Mouse (Mus musculus) heart, adult 18-20 months (tissue): ENCODE data around the gene Pi4k2a. TPM values are rescaled to one million over a fixed set of nuclear protein-coding genes. Genes with fewer than 3 reads are reported as not detected.
A peak's percentile ranks its signal among the peaks of the same experiment; 100 is the strongest.

Source experiments
- DNase-seq, 2 experiments: peaks; one replicate each; pipeline ENCODE4 v3.0.0; 2021 to 2022; ENCODE audit warnings: mixed read lengths in 1 of 2
- total RNA-seq, 2 experiments: library from RNA; stranded (reverse); gene quantifications; 2 replicates each; pipeline ENCODE4 v1.2.3; 2021

Pi4k2a gene
- total RNA-seq, 2 experiments from 2014 or later: 18.2 to 19.3 TPM

GRCm38 (mm10) chr19:42164188-42164587 is 73.9 kb downstream of the Pi4k2a start:
- DNase-seq: no peak

DNA sequence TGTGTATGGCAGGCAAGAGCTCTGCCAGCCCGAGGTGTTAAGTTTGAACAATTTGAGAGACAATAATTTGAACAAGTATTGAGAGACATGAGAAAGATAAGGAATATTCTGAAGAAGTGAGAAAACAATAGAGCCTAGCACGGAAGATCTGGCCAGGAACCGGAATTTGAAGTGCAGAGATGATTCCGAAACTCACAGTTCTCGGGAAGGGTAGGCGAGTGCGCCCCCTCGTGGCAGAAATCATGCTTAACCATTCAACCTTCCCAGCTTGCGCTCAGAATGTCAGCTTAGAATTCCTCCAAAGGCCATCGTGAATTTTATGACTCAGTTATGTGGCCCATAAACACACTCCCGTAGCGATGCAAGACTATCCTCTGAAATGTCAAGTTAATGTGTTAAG is 75.9 kb downstream of the Pi4k2a start:
- peak; percentile 84 to 97 for DNase-seq

- DNase-seq: no peak
Observed at GRCm38 (mm10) chr19:42166766-42167165, 76.5 kb downstream of the Pi4k2a start.

DNA sequence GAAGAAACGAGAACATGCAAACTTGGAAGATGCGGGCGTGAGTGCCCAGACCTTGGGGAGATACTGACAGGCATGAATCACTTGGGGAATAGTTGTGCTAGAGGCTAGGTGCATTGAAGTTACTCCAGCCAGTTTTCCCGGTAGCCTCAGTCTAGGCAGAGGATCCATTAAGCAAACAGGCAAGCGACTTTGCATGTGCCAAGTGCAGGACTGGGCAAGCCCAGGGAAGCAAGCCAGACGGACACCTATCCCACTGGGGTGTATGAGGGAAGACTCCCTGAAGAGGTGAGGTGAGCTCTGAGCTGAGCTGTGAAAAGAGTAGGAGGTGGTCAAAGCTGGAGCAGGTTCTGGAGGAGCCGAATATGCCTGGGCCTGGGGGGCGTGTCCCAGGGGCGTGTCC is 77.2 kb downstream of the Pi4k2a start:
- no peak for DNase-seq

GRCm38 (mm10) chr19:42169322-42169975 is 79.2 kb downstream of the Pi4k2a start:
- DNase-seq: no peak

DNA sequence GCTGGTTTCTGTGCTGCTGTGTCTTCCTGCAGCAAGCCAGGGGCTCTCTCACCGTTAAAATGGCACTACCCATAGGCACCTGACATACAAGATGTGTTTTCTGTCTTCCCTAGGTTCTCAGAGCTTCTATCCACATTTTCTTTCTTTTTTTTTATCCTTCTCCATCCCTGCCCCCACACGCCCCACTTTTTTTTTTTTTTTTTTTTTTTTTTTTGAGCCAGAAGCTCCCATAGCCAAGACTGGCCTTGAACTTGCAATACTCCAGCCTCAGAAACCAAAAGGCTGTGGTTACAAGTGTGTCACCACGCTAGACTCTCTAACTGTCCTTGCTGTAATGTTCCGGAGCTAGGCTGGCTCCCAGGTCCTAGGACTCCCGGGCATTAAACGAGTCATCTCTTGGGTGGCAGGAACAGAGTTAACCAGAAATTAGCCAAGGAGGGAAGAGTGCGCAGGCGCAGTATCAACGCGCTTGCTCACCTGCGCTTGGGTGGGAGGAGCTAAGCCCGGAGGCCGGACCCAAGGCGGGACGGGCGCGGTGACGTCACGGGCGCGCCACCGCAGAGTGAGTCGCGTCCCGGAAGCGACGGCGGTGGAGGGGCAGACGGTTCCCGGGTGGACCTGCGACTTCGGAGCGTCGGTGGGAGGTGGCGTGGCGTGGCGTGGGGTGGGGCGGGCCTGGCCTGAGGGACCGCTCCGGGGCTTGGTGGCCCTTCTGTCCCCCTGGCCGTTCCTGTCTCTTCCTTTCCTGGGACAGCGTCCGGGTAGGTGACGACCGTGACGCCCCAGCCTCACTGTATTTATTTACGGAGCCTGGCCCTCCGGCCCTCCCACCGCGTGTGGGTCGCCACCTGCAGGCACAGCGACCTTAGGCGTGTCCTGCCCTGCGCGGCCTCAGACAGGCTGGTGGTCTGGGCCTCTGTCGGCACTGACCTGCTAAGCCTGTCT is 80.0 kb downstream of the Pi4k2a start:
- peak; percentile 91 to 94 for DNase-seq

Other genes with a start within 250 kb of the Pi4k2a start
- 1 to 10 TPM; 2.5 to 3.3 TPM for gene Frat2, start 242.3 kb upstream of the Pi4k2a start, total RNA-seq
- gene Rrp12, start 194.3 kb upstream of the Pi4k2a start, total RNA-seq: 10 to 100 TPM; 16.0 to 18.0 TPM
- gene Pgam1, start 178.5 kb upstream of the Pi4k2a start, total RNA-seq: 100 to 1,000 TPM; 128 TPM
- 10 to 100 TPM; 11.4 to 13.1 TPM for gene Exosc1, start 157.0 kb upstream of the Pi4k2a start, total RNA-seq
- gene Zdhhc16, start 157.0 kb upstream of the Pi4k2a start, total RNA-seq: 10 to 100 TPM; 12.9 to 14.0 TPM
- gene Mms19, start 109.3 kb upstream of the Pi4k2a start, total RNA-seq: 10 to 100 TPM; 13.9 to 14.6 TPM
- gene Ubtd1, start 108.7 kb upstream of the Pi4k2a start, total RNA-seq: 10 to 100 TPM; 17.7 to 19.2 TPM
- gene Ankrd2, start 54.5 kb upstream of the Pi4k2a start, total RNA-seq: under 1 TPM in 1 of 2 experiments, not detected in 1; 0.47 TPM
- 1 to 10 TPM; 1.3 to 1.7 TPM for gene Hoga1, start 44.9 kb upstream of the Pi4k2a start, total RNA-seq
- not detected for gene 4933411K16Rik, start 38.2 kb upstream of the Pi4k2a start, total RNA-seq
- gene Morn4, start 4.1 kb upstream of the Pi4k2a start, total RNA-seq: 1 to 10 TPM; 2.3 to 3.1 TPM
- 10 to 100 TPM; 10.1 to 12.4 TPM for gene Avpi1, start 38.6 kb downstream of the Pi4k2a start, total RNA-seq
- 10 to 100 TPM; 19.1 to 21.1 TPM for gene Marveld1, start 56.9 kb downstream of the Pi4k2a start, total RNA-seq
- 10 to 100 TPM; 17.3 to 21.3 TPM for gene Zfyve27, start 73.5 kb downstream of the Pi4k2a start, total RNA-seq
- 1 to 10 TPM; 5.6 to 5.8 TPM for gene Sfrp5, start 111.8 kb downstream of the Pi4k2a start, total RNA-seq
- gene Golga7b, start 157.1 kb downstream of the Pi4k2a start, total RNA-seq: under 1 TPM; 0.54 to 0.87 TPM